Mouse (Mus musculus): Measurements from ENCODE around the gene Olfr119. TPM values are rescaled to one million over a fixed set of nuclear protein-coding genes. Genes with fewer than 3 reads are reported as not detected.
"Not testable (repeated sequence)": the region's sequence is repeated elsewhere in the genome, so short reads cannot be mapped to it uniquely, and the experiment has no call there.

Gene Olfr119
- total RNA-seq (2014; rRNA removed) (not detected in 2 replicates), polyA plus RNA-seq (2015; fragmentation: Nextera tagmentation; extraction: Ambion mirVana) (not detected in 2 replicates)

DNA sequence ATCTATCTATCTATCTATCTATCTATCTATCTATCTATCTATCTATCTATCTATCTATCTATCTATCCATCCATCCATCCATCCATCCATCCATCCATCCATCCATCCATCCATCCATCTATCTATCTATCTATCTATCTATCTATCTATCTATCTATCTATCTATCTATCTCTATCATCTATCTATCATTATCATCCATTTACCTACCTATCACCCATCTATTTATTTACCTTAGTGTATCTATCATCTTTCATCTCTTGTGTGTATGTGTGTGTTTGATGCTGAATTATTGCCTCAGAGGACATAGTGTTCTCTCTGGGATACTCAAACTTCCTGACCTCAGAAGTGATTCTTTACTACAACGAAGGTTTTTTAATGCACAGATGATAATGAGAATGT, at the start of gene Olfr119:
TSS of gene Olfr119 (plus strand) at position 301 of the 400 bp plus-strand sequence.
- not testable (repeated sequence) for H3K36me3 ChIP-seq (ENCODE audit: insufficient read depth, low read length); H3K4me1 ChIP-seq (ENCODE audit: insufficient read depth, low read length); H3K4me3 ChIP-seq (ENCODE audit: low read length); H3K4me2 ChIP-seq (ENCODE audit: low read depth, low read length); ATAC-seq; H3K27ac ChIP-seq; H3K9me3 ChIP-seq (ENCODE audit: low read length); H3K27me3 ChIP-seq (ENCODE audit: insufficient read depth, low read length); DNase-seq (ENCODE audit: low spot score); H3K9ac ChIP-seq (replicated peaks; ENCODE audit: low read length)
- WGBS: 63% methylated on average over 1 of the region's 1 CpGs

DNA sequence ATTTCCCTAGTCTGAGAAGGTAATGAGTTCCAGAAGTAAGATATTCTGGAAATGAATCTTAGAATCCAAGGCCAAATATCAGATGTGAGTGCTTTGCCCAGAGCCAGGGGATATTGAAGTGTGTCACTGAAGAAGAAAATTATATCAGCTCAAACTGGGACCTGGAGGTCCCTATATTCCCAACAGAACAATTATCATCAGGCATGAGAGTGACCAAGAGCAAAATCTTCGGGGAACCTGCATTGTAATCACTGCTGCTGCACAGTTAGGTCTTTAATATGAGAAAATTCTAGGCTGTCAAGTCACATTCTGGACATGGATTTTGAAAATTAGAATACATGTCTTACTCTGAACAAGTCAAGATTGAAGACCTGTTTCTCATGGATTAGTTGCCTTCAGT, 32.7 kb upstream of the Olfr119 start, which contains the start of gene Olfr117:
TSS of gene Olfr117 (minus strand) at position 101 of the 400 bp plus-strand sequence.
- Histone ChIP-seq H3K4me3 (ENCODE audit: low read length) (no peak within 1 kb of the TSS), H3K9ac (replicated peaks; ENCODE audit: low read length) (no peak within 1 kb of the TSS), H3K27me3 (ENCODE audit: insufficient read depth, low read length) (no peaks in the 10 kb centered on the region), H3K36me3 (ENCODE audit: insufficient read depth, low read length) (no peaks in the 10 kb centered on the region), H3K27ac (no peak within 1 kb of the TSS), H3K4me1 (ENCODE audit: insufficient read depth, low read length) (no peaks in the 10 kb centered on the region), H3K4me2 (ENCODE audit: low read depth, low read length) (no peak within 1 kb of the TSS), H3K9me3 (ENCODE audit: low read length) (no peaks in the 10 kb centered on the region)
- no peak for TF ChIP-seq CTCF (IDR thresholded peaks at IDR 0.05; ENCODE audit: low read depth)
- DNase-seq (ENCODE audit: low spot score): no peak
- no peak for ATAC-seq
- WGBS: 57% methylated on average over 1 of the region's 1 CpGs

DNA sequence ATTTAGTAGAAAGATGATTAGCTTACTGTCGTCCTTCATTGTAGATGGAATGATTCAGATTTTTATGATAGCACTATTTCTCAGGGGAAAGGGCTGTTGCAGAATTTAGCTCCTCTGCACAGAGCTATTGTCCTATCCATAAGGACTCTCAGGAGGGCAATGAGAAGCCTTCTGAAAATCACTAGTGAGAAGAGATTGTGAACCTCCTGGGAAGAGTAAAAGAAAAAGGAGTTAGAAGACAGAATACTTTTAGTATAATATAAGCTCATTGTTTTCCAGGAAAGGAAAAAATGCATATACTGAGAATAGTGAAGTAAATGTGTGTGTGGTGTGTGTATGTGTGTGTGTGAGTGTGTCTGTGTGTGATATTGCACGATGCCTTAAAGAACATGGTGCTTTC, 29.7 kb upstream of the Olfr119 start, which contains the start of gene Olfr118:
TSS of gene Olfr118 (plus strand) at position 301 of the 400 bp plus-strand sequence.
- Histone ChIP-seq H3K4me3 (ENCODE audit: low read length) (no peak within 1 kb of the TSS), H3K27me3 (ENCODE audit: insufficient read depth, low read length) (no peaks in the 10 kb centered on the region), H3K4me2 (ENCODE audit: low read depth, low read length) (no peak within 1 kb of the TSS), H3K36me3 (ENCODE audit: insufficient read depth, low read length) (no peaks in the 10 kb centered on the region), H3K4me1 (ENCODE audit: insufficient read depth, low read length) (no peaks in the 10 kb centered on the region), H3K9me3 (ENCODE audit: low read length) (no peaks in the 10 kb centered on the region), H3K9ac (replicated peaks; ENCODE audit: low read length) (no peak within 1 kb of the TSS), H3K27ac (no peak within 1 kb of the TSS)
- ATAC-seq: no peak
- TF ChIP-seq CTCF (IDR thresholded peaks at IDR 0.05; ENCODE audit: low read depth): no peak
- DNase-seq (ENCODE audit: low spot score): no peak
- WGBS: 59% methylated on average over 2 of the region's 2 CpGs

DNA sequence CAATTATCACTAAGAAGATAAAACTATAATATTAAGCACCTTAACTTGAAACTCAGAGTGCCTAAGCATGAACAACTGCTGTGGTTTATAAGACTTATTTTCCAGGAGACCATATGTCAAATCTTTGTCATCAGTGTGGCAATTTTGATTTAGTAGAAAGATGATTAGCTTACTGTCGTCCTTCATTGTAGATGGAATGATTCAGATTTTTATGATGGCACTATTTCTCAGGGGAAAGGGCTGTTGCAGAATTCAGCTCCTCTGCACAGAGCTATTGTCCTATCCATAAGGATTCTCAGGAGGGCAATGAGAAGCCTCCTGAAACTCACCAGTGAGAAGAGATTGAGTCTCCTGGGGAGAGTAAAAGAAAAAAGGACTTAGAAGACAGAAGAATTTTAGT, 25.1 kb downstream of the Olfr119 start, which contains the start of gene Olfr120:
TSS of gene Olfr120 (plus strand) at position 301 of the 400 bp plus-strand sequence.
- Histone ChIP-seq H3K4me3 (ENCODE audit: low read length) (no peak within 1 kb of the TSS), H3K4me1 (ENCODE audit: insufficient read depth, low read length) (no peaks in the 10 kb centered on the region), H3K9ac (replicated peaks; ENCODE audit: low read length) (no peak within 1 kb of the TSS), H3K27ac (no peak within 1 kb of the TSS), H3K9me3 (ENCODE audit: low read length) (no peaks in the 10 kb centered on the region), H3K27me3 (ENCODE audit: insufficient read depth, low read length) (no peaks in the 10 kb centered on the region), H3K36me3 (ENCODE audit: insufficient read depth, low read length) (no peaks in the 10 kb centered on the region), H3K4me2 (ENCODE audit: low read depth, low read length) (no peak within 1 kb of the TSS)
- ATAC-seq (no peak), DNase-seq (ENCODE audit: low spot score) (no peak)
- 77% methylated on average over 1 of the region's 1 CpGs for WGBS
- no peak for TF ChIP-seq CTCF (IDR thresholded peaks at IDR 0.05; ENCODE audit: low read depth)

DNA sequence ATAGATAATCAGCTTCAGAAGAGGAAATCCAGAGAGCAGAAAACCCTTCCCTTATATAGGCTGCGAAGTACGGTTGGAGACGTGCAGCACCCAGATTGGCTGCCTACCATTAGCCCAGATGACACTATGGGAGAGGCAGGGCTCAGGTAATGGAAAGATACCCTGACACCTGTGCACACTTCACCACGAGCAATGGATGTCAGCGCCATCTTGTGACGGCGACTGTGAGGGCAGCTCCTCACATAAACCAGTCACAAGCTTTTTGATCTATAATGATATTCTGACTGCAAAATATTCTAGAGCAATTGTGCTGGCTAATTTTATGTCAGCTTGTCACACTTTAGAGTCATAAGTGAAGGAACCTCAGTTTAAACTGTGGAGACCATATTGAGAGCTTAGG, 41.7 kb downstream of the Olfr119 start:
- Histone ChIP-seq H3K27me3 (ENCODE audit: insufficient read depth, low read length) (no peaks in the 10 kb centered on the region), H3K4me3 (ENCODE audit: low read length) (no peak overlapping the region), H3K4me1 (ENCODE audit: insufficient read depth, low read length) (no peaks in the 10 kb centered on the region), H3K4me2 (ENCODE audit: low read depth, low read length) (no peak overlapping the region), H3K27ac (no peak overlapping the region), H3K36me3 (ENCODE audit: insufficient read depth, low read length) (no peaks in the 10 kb centered on the region), H3K9ac (replicated peaks; ENCODE audit: low read length) (no peak overlapping the region), H3K9me3 (ENCODE audit: low read length) (no peaks in the 10 kb centered on the region)
- DNase-seq (ENCODE audit: low spot score) (no peak), ATAC-seq (no peak)
- 59% methylated on average over 7 of the region's 7 CpGs for WGBS
- no peak for TF ChIP-seq CTCF (IDR thresholded peaks at IDR 0.05; ENCODE audit: low read depth)

Other genes with a start within 250 kb of the Olfr119 start
- not detected in 2 replicates for gene Olfr109, start 237.6 kb upstream of the Olfr119 start, total RNA-seq (2014; rRNA removed)
- gene Olfr109, start 237.6 kb upstream of the Olfr119 start, polyA plus RNA-seq (2015; fragmentation: Nextera tagmentation; extraction: Ambion mirVana): not detected in 2 replicates
- not detected in 2 replicates for gene H2-M2, start 213.0 kb upstream of the Olfr119 start, total RNA-seq (2014; rRNA removed)
- not detected in 2 replicates for gene H2-M2, start 213.0 kb upstream of the Olfr119 start, polyA plus RNA-seq (2015; fragmentation: Nextera tagmentation; extraction: Ambion mirVana)
- not detected in 2 replicates for gene Olfr110, start 204.1 kb upstream of the Olfr119 start, total RNA-seq (2014; rRNA removed)
- gene Olfr110, start 204.1 kb upstream of the Olfr119 start, polyA plus RNA-seq (2015; fragmentation: Nextera tagmentation; extraction: Ambion mirVana): not detected in 2 replicates
- gene Olfr111, start 188.5 kb upstream of the Olfr119 start, total RNA-seq (2014; rRNA removed): not detected in 2 replicates
- not detected in 2 replicates for gene Olfr111, start 188.5 kb upstream of the Olfr119 start, polyA plus RNA-seq (2015; fragmentation: Nextera tagmentation; extraction: Ambion mirVana)
- not detected in 2 replicates for gene Olfr112, start 127.1 kb upstream of the Olfr119 start, total RNA-seq (2014; rRNA removed)
- not detected in 2 replicates for gene Olfr112, start 127.1 kb upstream of the Olfr119 start, polyA plus RNA-seq (2015; fragmentation: Nextera tagmentation; extraction: Ambion mirVana)
- not detected in 2 replicates for gene Olfr113, start 118.9 kb upstream of the Olfr119 start, total RNA-seq (2014; rRNA removed)
- not detected in 2 replicates for gene Olfr113, start 118.9 kb upstream of the Olfr119 start, polyA plus RNA-seq (2015; fragmentation: Nextera tagmentation; extraction: Ambion mirVana)
- not detected in 2 replicates for gene Olfr114, start 103.8 kb upstream of the Olfr119 start, total RNA-seq (2014; rRNA removed)
- not detected in 2 replicates for gene Olfr114, start 103.8 kb upstream of the Olfr119 start, polyA plus RNA-seq (2015; fragmentation: Nextera tagmentation; extraction: Ambion mirVana)
- gene Olfr115, start 69.5 kb upstream of the Olfr119 start, total RNA-seq (2014; rRNA removed): not detected in 2 replicates
- not detected in 2 replicates for gene Olfr115, start 69.5 kb upstream of the Olfr119 start, polyA plus RNA-seq (2015; fragmentation: Nextera tagmentation; extraction: Ambion mirVana)
- gene Olfr116, start 69.4 kb upstream of the Olfr119 start, total RNA-seq (2014; rRNA removed): not detected in 2 replicates
- not detected in 2 replicates for gene Olfr116, start 69.4 kb upstream of the Olfr119 start, polyA plus RNA-seq (2015; fragmentation: Nextera tagmentation; extraction: Ambion mirVana)
- gene Olfr117, start 32.8 kb upstream of the Olfr119 start, total RNA-seq (2014; rRNA removed): not detected in 2 replicates
- gene Olfr117, start 32.8 kb upstream of the Olfr119 start, polyA plus RNA-seq (2015; fragmentation: Nextera tagmentation; extraction: Ambion mirVana): not detected in 2 replicates
- gene Olfr118, start 29.6 kb upstream of the Olfr119 start, total RNA-seq (2014; rRNA removed): not detected in 2 replicates
- not detected in 2 replicates for gene Olfr118, start 29.6 kb upstream of the Olfr119 start, polyA plus RNA-seq (2015; fragmentation: Nextera tagmentation; extraction: Ambion mirVana)
- not detected in 2 replicates for gene Olfr120, start 25.2 kb downstream of the Olfr119 start, total RNA-seq (2014; rRNA removed)
- not detected in 2 replicates for gene Olfr120, start 25.2 kb downstream of the Olfr119 start, polyA plus RNA-seq (2015; fragmentation: Nextera tagmentation; extraction: Ambion mirVana)
- not detected in 2 replicates for gene Olfr121, start 52.3 kb downstream of the Olfr119 start, total RNA-seq (2014; rRNA removed)
- not detected in 2 replicates for gene Olfr121, start 52.3 kb downstream of the Olfr119 start, polyA plus RNA-seq (2015; fragmentation: Nextera tagmentation; extraction: Ambion mirVana)
- not detected in 2 replicates for gene Olfr122, start 72.0 kb downstream of the Olfr119 start, total RNA-seq (2014; rRNA removed)
- gene Olfr122, start 72.0 kb downstream of the Olfr119 start, polyA plus RNA-seq (2015; fragmentation: Nextera tagmentation; extraction: Ambion mirVana): not detected in 2 replicates
- not detected in 2 replicates for gene Olfr123, start 97.0 kb downstream of the Olfr119 start, total RNA-seq (2014; rRNA removed)
- not detected in 2 replicates for gene Olfr123, start 97.0 kb downstream of the Olfr119 start, polyA plus RNA-seq (2015; fragmentation: Nextera tagmentation; extraction: Ambion mirVana)
- not detected in 2 replicates for gene Olfr124, start 103.3 kb downstream of the Olfr119 start, total RNA-seq (2014; rRNA removed)
- gene Olfr124, start 103.3 kb downstream of the Olfr119 start, polyA plus RNA-seq (2015; fragmentation: Nextera tagmentation; extraction: Ambion mirVana): not detected in 2 replicates
- 0.26 TPM in 1 of 2 replicates, not detected in the other for gene Olfr125, start 136.4 kb downstream of the Olfr119 start, total RNA-seq (2014; rRNA removed)
- not detected in 2 replicates for gene Olfr125, start 136.4 kb downstream of the Olfr119 start, polyA plus RNA-seq (2015; fragmentation: Nextera tagmentation; extraction: Ambion mirVana)
- not detected in 2 replicates for gene Olfr126, start 150.9 kb downstream of the Olfr119 start, total RNA-seq (2014; rRNA removed)
- gene Olfr126, start 150.9 kb downstream of the Olfr119 start, polyA plus RNA-seq (2015; fragmentation: Nextera tagmentation; extraction: Ambion mirVana): not detected in 2 replicates
- gene Olfr127, start 203.9 kb downstream of the Olfr119 start, total RNA-seq (2014; rRNA removed): not detected in 2 replicates
- not detected in 2 replicates for gene Olfr127, start 203.9 kb downstream of the Olfr119 start, polyA plus RNA-seq (2015; fragmentation: Nextera tagmentation; extraction: Ambion mirVana)
- not detected in 2 replicates for gene Olfr128, start 224.0 kb downstream of the Olfr119 start, total RNA-seq (2014; rRNA removed)
- gene Olfr128, start 224.0 kb downstream of the Olfr119 start, polyA plus RNA-seq (2015; fragmentation: Nextera tagmentation; extraction: Ambion mirVana): not detected in 2 replicates